Mouse (Mus musculus) liver, adult 2 months (tissue): ENCODE results near the gene Nrxn3.

Source experiments
- CTCF ChIP-seq: fragments of 200-500 bp; IDR thresholded peaks from 2 replicates; pipeline ENCODE4 v1.5.1; 2011; ENCODE audit warnings: low read depth, low read length, control low read depth
- POLR2A ChIP-seq: fragments of 200-500 bp; IDR thresholded peaks from 2 replicates; pipeline ENCODE4 v1.6.1; 2011; ENCODE audit warnings: low read length, control low read depth; ENCODE audit not compliant: insufficient read depth; ENCODE audit errors: extremely low read depth

DNA sequence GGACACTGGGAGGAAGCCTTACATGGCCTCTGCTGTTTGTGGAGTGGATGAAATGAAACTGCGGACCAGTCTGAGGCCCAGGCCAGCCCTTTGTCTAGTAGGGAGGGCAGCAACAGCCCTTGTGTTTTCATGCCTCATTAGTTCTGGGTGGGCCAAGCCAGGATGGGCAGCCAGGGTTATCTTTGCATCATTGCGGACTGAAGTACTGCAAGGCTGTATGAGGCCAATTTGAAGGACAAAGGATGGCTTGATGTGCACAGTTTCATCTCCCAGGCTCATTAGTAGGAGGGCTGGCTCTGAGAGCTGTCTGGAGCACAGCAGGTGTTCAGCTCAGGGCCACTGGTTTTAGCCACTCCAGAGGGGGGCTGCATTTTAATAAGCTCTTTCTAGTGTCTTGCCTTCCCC, 458.5 kb downstream of the Nrxn3 start:
- no peak for TF ChIP-seq CTCF
- no peak for TF ChIP-seq POLR2A
